Mouse (Mus musculus): ENCODE measurements around the gene Prl3d1.
"Not testable (repeated sequence)": the region's sequence is repeated elsewhere in the genome, so short reads cannot be mapped to it uniquely, and the experiment has no call there.

The Prl3d1 gene

GRCm38 (mm10) chr13:27093890-27094289 lies at the start of gene Prl3d1:
Gene Prl3d1 (plus strand): TSS chr13:27094190.
- DNase-seq (ENCODE audit: extremely low read depth, low read depth, low spot score), result not testable (repeated sequence)

- no peak for DNase-seq (ENCODE audit: extremely low read depth, low read depth, low spot score)
Observed at GRCm38 (mm10) chr13:27057270-27057669, 36.7 kb upstream of the Prl3d1 start, which contains the start of gene Prl. Gene Prl (plus strand): TSS chr13:27057570.

- no peak for DNase-seq (ENCODE audit: extremely low read depth, low read depth, low spot score)
Observed at GRCm38 (mm10) chr13:27059177-27059576, 34.8 kb upstream of the Prl3d1 start.

- DNase-seq (ENCODE audit: extremely low read depth, low read depth, low spot score), result not testable (repeated sequence)
Observed at GRCm38 (mm10) chr13:27121398-27121797, 27.4 kb downstream of the Prl3d1 start, which contains the start of gene Prl3d2. Gene Prl3d2 (plus strand): TSS chr13:27121698.

GRCm38 (mm10) chr13:27148264-27148663 lies 54.3 kb downstream of the Prl3d1 start:
- no peak for DNase-seq (ENCODE audit: extremely low read depth, low read depth, low spot score)

Data from fat pad, adult 2 months (tissue).